Mouse (Mus musculus) heart, embryonic 12.5 days (tissue): ENCODE measurements at regions not wholly inside any gene's neighbourhood (a gene's known extent, or its start where the extent isn't known, plus 50 kb on each side); places are given as distances from the start of the nearest gene placed in this dataset.

Experiments used
- ATAC-seq: fragments of 200-750 bp; cut with Nextera tagmentation; 2 replicates; pipeline ENCODE4 v1.8.0; 2017; ENCODE audit warnings: moderate TSS enrichment, moderate library complexity; ENCODE audit not compliant: insufficient number of reproducible peaks, low FRiP score
- H3K27ac ChIP-seq: fragments of 300-500 bp; sonication (generic); 2 replicates; pipeline ENCODE4 v1.5.1; 2016; ENCODE audit warnings: mild to moderate bottlenecking, moderate library complexity; ENCODE audit not compliant: poor library complexity, severe bottlenecking
- H3K27me3 ChIP-seq: fragments of 300-500 bp; sonication (generic); replicated peaks from 2 replicates; pipeline ENCODE4 v1.6.1; 2016; ENCODE audit warnings: mild to moderate bottlenecking, moderate library complexity
- H3K36me3 ChIP-seq: fragments of 300-500 bp; sonication (generic); 2 replicates; pipeline ENCODE4 v1.6.1; 2016; ENCODE audit warnings: mild to moderate bottlenecking, moderate library complexity
- H3K4me1 ChIP-seq: fragments of 300-500 bp; sonication (generic); replicated peaks from 2 replicates; pipeline ENCODE4 v1.6.1; 2016; ENCODE audit warnings: mild to moderate bottlenecking
- H3K4me2 ChIP-seq: fragments of 300-500 bp; sonication (generic); 2 replicates; pipeline ENCODE4 v1.6.1; 2016; ENCODE audit warnings: mild to moderate bottlenecking, moderate library complexity
- H3K4me3 ChIP-seq: fragments of 300-500 bp; sonication (generic); 2 replicates; pipeline ENCODE4 v1.5.1; 2016; ENCODE audit warnings: mild to moderate bottlenecking
- H3K9ac ChIP-seq: fragments of 300-500 bp; sonication (generic); 2 replicates; pipeline ENCODE4 v1.6.1; 2016; ENCODE audit warnings: mild to moderate bottlenecking, moderate library complexity
- H3K9me3 ChIP-seq: fragments of 300-500 bp; sonication (generic); replicated peaks from 2 replicates; pipeline ENCODE4 v1.6.1; 2016; ENCODE audit warnings: mild to moderate bottlenecking, moderate library complexity
- WGBS: fragments of 180-500 bp; shearing (Covaris S2); methylation state at CpG from one replicate; pipeline ENCODE4 v1.1.7; 2016; 5-methylcytosine and 5-hydroxymethylcytosine counted together

DNA sequence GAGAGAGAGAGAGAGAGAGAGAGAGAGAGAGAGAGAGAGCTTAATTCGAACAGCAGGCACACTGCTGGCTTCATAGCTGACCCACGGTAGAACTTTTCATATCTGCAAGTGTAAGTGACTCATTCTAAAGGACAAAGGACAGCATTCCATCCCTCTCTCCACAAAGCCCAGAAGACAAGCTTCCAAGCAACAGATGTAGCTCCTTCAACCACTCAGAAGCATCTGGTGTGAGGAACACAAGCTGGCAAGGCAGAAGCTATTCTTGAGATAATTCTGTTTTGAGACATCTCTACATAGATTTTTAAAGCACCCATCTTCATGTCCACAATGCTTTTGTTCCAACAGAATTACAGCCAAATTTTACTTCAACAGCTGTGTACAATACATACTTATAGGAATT, 294.2 kb upstream of the Gria1 start:
- WGBS = 46% methylated on average over 2 of the region's 2 CpGs
- no peak for ATAC-seq
- H3K4me1 ChIP-seq = no peaks in the 10 kb centered on the region
- no peaks in the 10 kb centered on the region for H3K36me3 ChIP-seq
- no peak overlapping the region for H3K4me3 ChIP-seq
- no peaks in the 10 kb centered on the region for H3K27me3 ChIP-seq
- H3K9me3 ChIP-seq = no peaks in the 10 kb centered on the region
- no peak overlapping the region for H3K4me2 ChIP-seq
- no peak overlapping the region for H3K9ac ChIP-seq
- H3K27ac ChIP-seq = no peak overlapping the region

DNA sequence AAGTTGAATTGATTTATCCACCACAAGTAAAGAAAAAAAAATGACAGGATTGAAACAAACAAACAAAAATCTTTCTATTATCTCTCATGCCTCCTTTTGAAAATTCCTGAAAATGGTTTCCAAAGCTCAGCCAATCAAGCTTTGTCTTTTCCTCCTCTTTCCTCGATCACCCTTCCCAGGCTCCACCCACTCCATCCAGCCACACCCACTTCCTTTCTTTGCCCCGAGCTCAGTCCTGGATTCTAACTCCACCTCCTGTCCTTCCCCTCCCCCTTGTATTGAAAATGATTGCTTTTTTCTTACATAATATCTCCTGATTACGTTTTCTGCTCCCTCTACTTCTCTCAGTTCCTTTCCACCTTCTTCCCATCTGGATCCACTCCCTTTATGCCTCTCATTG, 286.0 kb upstream of the Gria1 start:
- WGBS = 52% methylated on average over 3 of the region's 3 CpGs
- H3K27ac ChIP-seq = no peak overlapping the region
- no peaks in the 10 kb centered on the region for H3K36me3 ChIP-seq
- no peaks in the 10 kb centered on the region for H3K27me3 ChIP-seq
- no peaks in the 10 kb centered on the region for H3K4me1 ChIP-seq
- no peak overlapping the region for H3K4me2 ChIP-seq
- H3K4me3 ChIP-seq = no peak overlapping the region
- H3K9me3 ChIP-seq = no peaks in the 10 kb centered on the region
- ATAC-seq = no peak
- H3K9ac ChIP-seq = no peak overlapping the region

DNA sequence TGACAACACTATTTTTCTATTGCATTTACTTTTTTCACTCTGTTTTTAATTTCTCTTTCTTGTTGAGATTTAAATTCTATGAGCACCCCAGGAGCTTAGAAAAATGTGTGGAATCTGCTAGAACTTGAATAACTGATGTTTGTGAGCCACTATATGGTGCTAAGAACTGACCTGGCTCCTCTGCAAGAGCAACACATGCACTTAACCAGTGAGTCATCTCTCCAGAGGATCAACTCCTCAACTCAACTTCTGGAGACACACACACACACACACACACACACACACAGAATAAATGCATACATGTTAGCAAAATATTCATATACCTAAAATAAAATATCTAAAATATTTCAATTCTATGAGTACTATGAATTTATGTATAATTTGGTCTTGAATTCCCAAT, 285.0 kb upstream of the Gria1 start:
- no peak for ATAC-seq
- Histone ChIP-seq H3K4me2 (no peak overlapping the region), H3K27me3 (no peaks in the 10 kb centered on the region), H3K4me1 (no peaks in the 10 kb centered on the region), H3K9ac (no peak overlapping the region), H3K27ac (no peak overlapping the region), H3K9me3 (no peaks in the 10 kb centered on the region), H3K4me3 (no peak overlapping the region), H3K36me3 (no peaks in the 10 kb centered on the region)

DNA sequence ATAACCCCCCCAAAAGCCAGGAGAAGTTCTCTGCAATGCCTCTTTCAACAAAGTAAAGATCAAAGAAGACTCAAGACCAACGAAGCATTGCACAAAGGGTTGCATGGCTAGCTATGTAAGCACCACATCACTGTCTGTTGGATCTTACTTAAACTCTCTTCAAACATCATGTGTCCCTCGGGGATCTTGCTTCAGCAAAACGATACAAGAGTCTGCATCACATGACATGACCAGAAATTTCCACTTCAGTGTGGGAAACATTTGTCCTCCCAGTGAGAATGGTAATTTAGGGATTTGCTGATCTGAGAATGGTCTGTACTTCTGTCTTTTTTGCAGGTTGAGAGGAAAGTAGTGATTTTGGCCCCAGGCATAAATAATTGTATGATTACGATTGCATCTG, 283.6 kb upstream of the Gria1 start:
- H3K4me3 ChIP-seq = no peak overlapping the region
- H3K36me3 ChIP-seq = no peaks in the 10 kb centered on the region
- H3K9me3 ChIP-seq = no peaks in the 10 kb centered on the region
- 58% methylated on average over 4 of the region's 4 CpGs for WGBS
- no peaks in the 10 kb centered on the region for H3K27me3 ChIP-seq
- H3K27ac ChIP-seq = no peak overlapping the region
- ATAC-seq = no peak
- H3K9ac ChIP-seq = no peak overlapping the region
- H3K4me2 ChIP-seq = no peak overlapping the region
- no peaks in the 10 kb centered on the region for H3K4me1 ChIP-seq

DNA sequence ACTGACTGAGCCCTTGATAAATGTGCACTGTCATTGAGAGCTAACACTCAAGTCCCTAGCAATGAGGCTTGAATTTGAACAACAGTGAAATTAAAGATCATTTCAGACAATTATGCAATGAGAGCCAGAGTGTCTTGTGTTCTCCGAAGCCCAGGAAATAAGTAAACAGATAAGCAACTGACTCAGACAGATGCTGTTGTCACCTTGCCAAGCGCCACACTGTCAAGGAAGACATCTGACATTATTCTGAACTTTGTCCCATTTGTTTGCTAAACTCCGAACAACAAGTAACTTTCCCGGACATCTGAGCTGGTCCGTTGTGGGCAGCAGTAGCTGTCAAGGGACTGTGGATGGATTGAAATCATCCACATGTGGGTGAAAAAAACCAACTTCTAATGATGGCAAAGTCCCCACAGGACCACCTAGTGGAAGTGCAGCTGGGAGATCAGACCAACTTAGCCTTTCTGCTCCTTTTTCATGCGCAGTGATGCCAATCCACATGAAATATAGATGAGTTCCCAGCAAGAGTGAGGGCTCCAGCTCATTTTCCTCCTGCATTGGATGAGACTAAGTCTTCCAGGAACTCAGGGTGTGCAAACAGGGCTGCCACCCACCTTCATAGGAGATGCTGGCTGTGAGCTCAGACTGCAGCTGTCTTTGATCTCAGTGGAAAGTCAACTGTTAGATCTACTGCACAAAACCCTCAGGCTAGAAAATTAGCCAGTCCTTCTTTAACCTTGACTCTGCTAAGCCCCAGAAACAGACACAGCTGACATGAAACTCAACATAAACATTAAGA, 282.8 kb upstream of the Gria1 start:
- H3K27ac ChIP-seq = no peak overlapping the region
- no peaks in the 10 kb centered on the region for H3K36me3 ChIP-seq
- H3K4me1 ChIP-seq = no peaks in the 10 kb centered on the region
- no peak for ATAC-seq
- no peak overlapping the region for H3K9ac ChIP-seq
- no peaks in the 10 kb centered on the region for H3K27me3 ChIP-seq
- no peaks in the 10 kb centered on the region for H3K9me3 ChIP-seq
- H3K4me3 ChIP-seq = no peak overlapping the region
- 49% methylated on average over 6 of the region's 6 CpGs for WGBS
- no peak overlapping the region for H3K4me2 ChIP-seq

DNA sequence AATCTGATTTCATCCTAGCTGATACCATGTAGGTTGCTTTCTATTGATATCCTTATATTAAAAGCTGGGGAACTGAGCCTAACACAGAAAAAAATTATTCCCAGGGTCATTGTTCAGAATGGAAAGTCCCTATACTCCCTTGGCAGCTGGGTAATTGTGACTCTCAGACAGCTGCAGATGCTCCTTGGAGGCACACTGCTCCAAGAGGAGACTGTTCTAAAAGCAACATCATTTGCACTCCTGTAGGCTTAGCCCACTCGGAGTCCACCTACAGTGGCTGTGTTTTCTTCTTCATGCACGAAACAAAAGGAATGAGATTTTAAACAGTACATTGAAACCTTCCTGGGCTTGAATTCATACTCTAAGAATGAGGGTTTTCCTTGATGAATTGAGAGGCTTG, 269.3 kb upstream of the Gria1 start:
- Histone ChIP-seq H3K4me1 (no peaks in the 10 kb centered on the region), H3K4me3 (no peak overlapping the region), H3K9me3 (no peaks in the 10 kb centered on the region), H3K36me3 (no peaks in the 10 kb centered on the region), H3K9ac (no peak overlapping the region), H3K27ac (no peak overlapping the region), H3K4me2 (no peak overlapping the region), H3K27me3 (no peaks in the 10 kb centered on the region)
- ATAC-seq = no peak
- 59% methylated on average over 2 of the region's 2 CpGs for WGBS

DNA sequence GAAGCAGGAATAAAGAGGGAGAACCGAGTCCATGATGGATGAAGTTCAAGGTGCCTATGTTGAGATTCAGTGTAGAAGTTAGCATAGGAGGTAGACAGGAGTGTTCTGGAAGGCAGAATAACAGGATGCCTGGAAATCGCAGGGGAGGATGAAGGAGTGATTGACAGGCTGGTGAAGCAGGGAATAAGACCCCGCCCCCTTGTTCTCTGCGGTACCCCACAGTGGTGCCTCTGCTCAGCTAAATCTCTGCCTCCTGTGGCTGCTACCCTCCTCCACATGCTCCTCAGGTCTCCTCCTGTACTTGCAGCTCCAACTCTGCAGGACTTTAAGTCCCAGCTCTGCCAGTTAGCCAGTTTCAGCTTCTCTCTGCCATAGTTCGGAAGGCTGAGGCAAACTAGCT, 261.2 kb upstream of the Gria1 start:
- no peak overlapping the region for H3K9ac ChIP-seq
- H3K4me3 ChIP-seq = no peak overlapping the region
- no peaks in the 10 kb centered on the region for H3K9me3 ChIP-seq
- H3K27me3 ChIP-seq = no peaks in the 10 kb centered on the region
- no peak overlapping the region for H3K27ac ChIP-seq
- ATAC-seq = no peak
- H3K4me1 ChIP-seq = peaks cover 5% of the 10 kb centered on the region; the same call in 1 of the 2 replicates
- no peak overlapping the region for H3K4me2 ChIP-seq
- no peaks in the 10 kb centered on the region for H3K36me3 ChIP-seq
- WGBS = 28% methylated on average over 5 of the region's 5 CpGs

DNA sequence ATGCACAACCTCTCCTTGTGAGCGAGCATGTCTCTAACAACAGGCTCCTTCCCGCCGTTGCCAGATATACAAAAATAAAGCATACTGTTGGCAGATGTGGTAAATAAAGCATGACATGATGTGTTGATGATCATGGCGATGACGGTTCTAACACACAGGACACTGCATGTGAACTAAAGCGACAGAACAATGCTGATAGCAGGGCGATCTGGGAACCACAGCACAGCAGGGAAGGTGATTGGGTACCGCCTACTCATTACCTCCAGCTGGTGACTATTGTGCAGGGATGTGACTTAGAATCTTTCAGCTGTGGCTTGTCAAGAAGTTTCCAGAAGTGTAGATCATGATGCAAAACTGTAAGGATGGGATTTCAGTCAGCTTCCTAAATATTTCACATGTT, 260.5 kb upstream of the Gria1 start:
- Histone ChIP-seq H3K36me3 (no peaks in the 10 kb centered on the region), H3K27ac (no peak overlapping the region), H3K4me1 (peaks cover 5% of the 10 kb centered on the region; the same call in 1 of the 2 replicates), H3K9ac (no peak overlapping the region), H3K27me3 (no peaks in the 10 kb centered on the region), H3K4me3 (no peak overlapping the region), H3K4me2 (no peak overlapping the region), H3K9me3 (no peaks in the 10 kb centered on the region)
- WGBS = 42% methylated on average over 8 of the region's 8 CpGs
- no peak for ATAC-seq

DNA sequence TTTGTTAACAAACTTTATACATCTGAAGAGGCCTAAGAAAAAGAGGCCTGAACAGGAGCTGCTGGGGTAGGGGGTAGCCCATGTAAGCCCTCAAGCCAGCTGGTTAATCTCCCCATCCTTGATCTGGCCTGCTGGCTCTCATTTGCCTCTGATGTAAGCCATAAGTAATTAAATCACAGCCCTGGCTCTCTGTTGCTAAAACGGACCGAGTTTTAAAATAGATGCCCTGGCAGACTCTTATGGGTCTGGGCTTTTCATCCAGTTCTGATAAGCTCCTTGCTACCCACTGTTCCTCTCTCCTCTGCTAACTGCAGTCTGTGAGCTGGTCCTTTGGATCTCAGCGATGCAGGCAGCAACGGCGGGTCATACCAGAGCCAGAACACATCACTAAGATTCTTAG, 259.3 kb upstream of the Gria1 start:
- no peak overlapping the region for H3K9ac ChIP-seq
- ATAC-seq = no peak
- no peaks in the 10 kb centered on the region for H3K27me3 ChIP-seq
- no peak overlapping the region for H3K4me2 ChIP-seq
- no peaks in the 10 kb centered on the region for H3K36me3 ChIP-seq
- H3K4me3 ChIP-seq = no peak overlapping the region
- H3K4me1 ChIP-seq = peaks cover 5% of the 10 kb centered on the region; the same call in 1 of the 2 replicates
- WGBS = 30% methylated on average over 5 of the region's 5 CpGs
- no peaks in the 10 kb centered on the region for H3K9me3 ChIP-seq
- no peak overlapping the region for H3K27ac ChIP-seq

DNA sequence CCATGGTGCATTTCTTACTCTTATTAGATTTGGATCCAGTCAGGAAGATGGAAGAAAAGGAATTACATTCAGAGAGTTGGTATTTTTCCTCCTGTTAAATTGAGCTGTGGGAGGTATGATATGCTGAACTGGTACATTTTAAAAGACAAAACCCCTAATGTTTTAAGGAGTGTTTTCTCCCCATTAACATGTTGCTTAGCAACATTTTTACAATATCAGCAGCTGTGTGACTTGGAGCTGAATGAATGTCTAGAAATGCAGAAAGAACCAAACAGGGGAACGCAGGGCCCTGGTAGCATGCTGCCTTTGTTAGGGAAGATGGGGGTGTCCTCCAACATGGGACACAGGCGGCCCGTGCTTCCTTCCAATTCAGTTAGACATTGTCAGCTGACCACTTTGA, 257.5 kb upstream of the Gria1 start:
- Histone ChIP-seq H3K4me3 (no peak overlapping the region), H3K4me1 (peaks cover 5% of the 10 kb centered on the region; the same call in 1 of the 2 replicates), H3K27ac (no peak overlapping the region), H3K27me3 (no peaks in the 10 kb centered on the region), H3K9me3 (no peaks in the 10 kb centered on the region), H3K36me3 (no peaks in the 10 kb centered on the region), H3K9ac (no peak overlapping the region), H3K4me2 (no peak overlapping the region)
- no peak for ATAC-seq
- WGBS = 86% methylated on average over 3 of the region's 3 CpGs

DNA sequence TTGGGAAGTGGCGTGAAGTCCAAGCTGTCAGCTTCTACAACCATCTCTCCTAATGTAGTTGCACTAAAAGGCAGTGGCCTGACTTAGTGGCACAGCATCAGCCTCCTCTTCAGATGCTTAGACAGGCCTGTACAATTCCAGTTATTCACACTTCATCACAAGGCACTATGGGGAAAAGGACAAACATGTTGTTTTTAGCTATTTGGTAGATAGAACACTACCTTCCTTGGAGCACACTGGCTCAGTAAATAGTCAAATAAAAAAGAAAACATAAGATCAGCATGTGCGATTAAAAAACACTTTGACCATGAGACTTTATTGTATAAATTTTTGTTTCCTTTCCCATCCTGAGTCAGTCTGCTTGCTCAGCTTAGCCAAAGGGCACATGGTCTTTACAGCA, 250.7 kb upstream of the Gria1 start:
- no peak for ATAC-seq
- Histone ChIP-seq H3K9ac (no peak overlapping the region), H3K36me3 (no peaks in the 10 kb centered on the region), H3K9me3 (no peaks in the 10 kb centered on the region), H3K27ac (no peak overlapping the region), H3K4me3 (no peak overlapping the region), H3K27me3 (no peaks in the 10 kb centered on the region), H3K4me1 (no peaks in the 10 kb centered on the region), H3K4me2 (no peak overlapping the region)
- 79% methylated on average over 2 of the region's 2 CpGs for WGBS

DNA sequence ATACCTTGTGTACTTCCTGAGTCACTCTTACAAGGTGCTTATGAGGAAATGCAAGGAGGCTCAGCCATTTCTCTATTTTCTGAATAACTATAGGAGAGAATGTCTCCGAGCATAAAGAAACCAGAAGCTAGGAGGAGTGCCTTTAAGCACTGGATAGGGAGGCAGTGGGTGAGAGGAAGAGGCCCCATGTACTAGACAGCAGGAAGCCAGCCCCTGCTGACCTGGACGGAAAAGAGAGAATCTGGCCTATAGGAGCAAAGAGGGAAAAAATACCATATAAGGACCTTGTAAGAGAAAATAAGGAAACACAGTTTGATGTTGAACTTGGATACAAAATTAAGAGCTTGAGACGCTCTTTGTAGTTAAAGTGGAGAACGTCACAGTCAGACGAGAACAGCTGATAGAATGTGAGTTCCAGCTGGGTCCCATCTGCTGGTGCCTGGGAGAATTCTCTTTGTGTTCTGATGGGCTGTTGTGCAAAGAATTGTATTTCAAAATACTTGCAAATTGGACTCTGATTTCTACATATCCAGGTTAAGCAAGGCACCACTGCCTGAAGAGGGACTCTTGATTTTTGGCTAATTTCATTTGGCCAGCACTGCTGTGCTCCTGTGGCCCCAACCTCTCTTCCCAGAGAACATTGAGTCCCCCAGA, 248.6 kb upstream of the Gria1 start:
- no peaks in the 10 kb centered on the region for H3K27me3 ChIP-seq
- no peaks in the 10 kb centered on the region for H3K4me1 ChIP-seq
- H3K36me3 ChIP-seq = no peaks in the 10 kb centered on the region
- H3K4me2 ChIP-seq = no peak overlapping the region
- 55% methylated on average over 5 of the region's 5 CpGs for WGBS
- H3K4me3 ChIP-seq = no peak overlapping the region
- no peak overlapping the region for H3K27ac ChIP-seq
- no peak overlapping the region for H3K9ac ChIP-seq
- no peak for ATAC-seq
- no peaks in the 10 kb centered on the region for H3K9me3 ChIP-seq
